Mouse (Mus musculus): ENCODE measurements around the gene Acot8.

DNA sequence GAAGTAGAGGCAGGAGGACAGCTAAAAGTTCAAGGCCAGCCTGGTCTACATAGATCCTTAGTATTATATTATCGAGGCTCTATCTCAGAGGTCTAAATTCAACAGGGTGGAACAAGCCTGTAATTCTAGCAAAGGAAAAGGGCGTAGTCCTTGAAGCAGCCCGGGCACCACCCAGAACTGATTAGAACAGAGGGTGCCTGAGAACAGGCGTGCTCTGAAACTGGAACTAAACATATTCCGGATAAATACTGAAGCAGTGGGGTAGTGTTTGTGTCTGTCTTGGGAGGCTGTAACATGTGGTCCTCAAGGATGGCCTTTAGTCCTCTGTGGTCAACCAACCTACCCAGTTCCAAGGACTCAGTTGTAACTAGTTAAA is 30.7 kb downstream of the Acot8 start:
- TF ChIP-seq CTCF (IDR thresholded peaks at IDR 0.05; ENCODE audit: low read depth, low read length) (no peak), GATA1 (IDR thresholded peaks at IDR 0.05; ENCODE audit: borderline replicate concordance, low read length) (no peak), POLR2AphosphoS5 (IDR thresholded peaks at IDR 0.05; ENCODE audit: insufficient replicate concordance, low read depth, low read length) (no peak; the same call in 1 of the 2 replicates)
